Mouse (Mus musculus) bone marrow, adult 2 months (tissue): ENCODE measurements around the gene Hist1h3e.

Experiments used
- CTCF ChIP-seq: fragments of 200-500 bp; IDR thresholded peaks from 2 replicates; pipeline ENCODE4 v1.5.1; 2011; ENCODE audit warnings: low read length, control low read depth; ENCODE audit not compliant: control insufficient read depth, insufficient read depth
- POLR2A ChIP-seq: fragments of 200-500 bp; IDR thresholded peaks from 2 replicates; pipeline ENCODE4 v1.6.1; 2011; ENCODE audit warnings: low read depth, mild to moderate bottlenecking, control low read depth, low read length, borderline replicate concordance; ENCODE audit not compliant: control insufficient read depth

- TF ChIP-seq CTCF = no peak
- no peak for TF ChIP-seq POLR2A
Measured at GRCm38 (mm10) chr13:23593051-23593770, 31.0 kb upstream of the Hist1h3e start.
